Comparison of ENCODE assay signal across 12 mouse cellular contexts in genomic region chr10:14035607-14036006, GRCm38 (mm10).
"Had no signal": no experiment of that assay in that cellular context is flagged by ENCODE, and none has a peak within 500 bp of the region (broad histone marks: within the 10 kb centered on the region; RNA-seq: fewer than 3 reads in every experiment).

No protein-coding gene starts in this region.

- H3K36me3 ChIP-seq: kidney, embryonic 15.5 days; limb, embryonic 15.5 days; neural tube, embryonic 12.5 days; stomach, embryonic 15.5 days had no signal

- H3K9me3 ChIP-seq: kidney, embryonic 15.5 days; limb, embryonic 15.5 days; neural tube, embryonic 12.5 days; stomach, embryonic 15.5 days had no signal

- H3K27ac ChIP-seq: kidney, embryonic 15.5 days; limb, embryonic 15.5 days; liver, embryonic 14.5 days; neural tube, embryonic 12.5 days; stomach, embryonic 15.5 days had no signal

- H3K4me3 ChIP-seq: kidney, embryonic 15.5 days; limb, embryonic 15.5 days; neural tube, embryonic 12.5 days; stomach, embryonic 15.5 days had no signal

- H3K4me1 ChIP-seq: limb, embryonic 15.5 days; neural tube, embryonic 12.5 days; stomach, embryonic 15.5 days had no signal

- DNase-seq: kidney, adult 11 months; layer of hippocampus, adult 9-11 months; layer of hippocampus, postnatal 36 days; lung, embryonic 14.5 days; midbrain, embryonic 14.5 days; thymus, adult 2 months; thymus, postnatal 36 days had no signal

- H3K27me3 ChIP-seq: kidney, embryonic 15.5 days; limb, embryonic 15.5 days; neural tube, embryonic 12.5 days; stomach, embryonic 15.5 days had no signal
